Mouse (Mus musculus) erythroblast, embryonic 14.5 days (primary cell): Measurements from ENCODE around the gene Ttll1.

Experiments
- GATA1 ChIP-seq: IDR thresholded peaks from 2 replicates; pipeline ENCODE4 v1.6.1; 2012; ENCODE audit warnings: low read length, inconsistent platforms, mixed read lengths
- TAL1 ChIP-seq: IDR thresholded peaks from 3 replicates; pipeline ENCODE4 v1.6.1; 2012; ENCODE audit warnings: low read length, inconsistent platforms, mixed read lengths

DNA sequence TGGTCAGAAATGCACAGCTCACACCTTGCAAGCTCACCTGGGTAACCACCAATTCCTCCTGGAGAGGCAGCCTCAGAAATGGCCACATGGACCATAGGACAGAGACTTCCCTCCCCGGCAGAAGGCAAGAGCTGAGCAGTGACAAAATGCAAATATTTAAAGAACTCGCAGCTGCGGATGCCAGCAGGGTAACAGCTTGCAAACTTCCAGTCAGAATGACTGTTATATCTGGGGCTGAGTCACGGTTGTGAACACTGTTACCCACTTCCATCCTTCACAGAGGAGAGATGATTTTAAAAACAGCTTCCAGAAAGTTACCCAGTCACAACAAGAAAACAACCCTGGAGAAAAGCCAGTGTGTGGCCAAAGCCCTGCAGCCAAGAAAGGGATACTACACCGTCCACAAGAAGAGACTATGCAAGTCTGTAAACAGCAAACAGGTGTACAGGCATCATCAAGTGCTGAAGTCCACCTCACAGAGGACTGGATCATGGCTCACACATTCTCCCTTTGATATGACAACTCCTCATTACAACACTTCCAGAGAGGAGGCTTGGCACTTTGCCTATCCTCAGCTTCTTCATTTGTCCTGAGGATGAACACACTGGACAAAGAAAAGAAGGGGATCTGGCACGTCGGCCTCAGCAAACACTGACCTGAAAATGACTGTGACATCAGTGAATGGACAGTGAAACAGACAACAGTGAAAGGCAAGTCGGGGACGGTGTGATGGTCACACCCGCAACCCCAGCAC lies 62.7 kb downstream of the Ttll1 start:
- TF ChIP-seq GATA1 (no peak), TAL1 (no peak)
